Mouse (Mus musculus): ENCODE measurements at regions not wholly inside any gene's neighbourhood (a gene's known extent, or its start where the extent isn't known, plus 50 kb on each side); places are given as distances from the start of the nearest gene placed in this dataset.

- DNase-seq (ENCODE audit: low read depth, low spot score), result no peak
These were observed 130.6 kb upstream of the Mid1 start for GRCm38 (mm10) chrX:169554359-169554758.

- no peak for DNase-seq (ENCODE audit: low read depth, low spot score)
These were observed 132.1 kb upstream of the Mid1 start for GRCm38 (mm10) chrX:169552851-169553250.

DNA sequence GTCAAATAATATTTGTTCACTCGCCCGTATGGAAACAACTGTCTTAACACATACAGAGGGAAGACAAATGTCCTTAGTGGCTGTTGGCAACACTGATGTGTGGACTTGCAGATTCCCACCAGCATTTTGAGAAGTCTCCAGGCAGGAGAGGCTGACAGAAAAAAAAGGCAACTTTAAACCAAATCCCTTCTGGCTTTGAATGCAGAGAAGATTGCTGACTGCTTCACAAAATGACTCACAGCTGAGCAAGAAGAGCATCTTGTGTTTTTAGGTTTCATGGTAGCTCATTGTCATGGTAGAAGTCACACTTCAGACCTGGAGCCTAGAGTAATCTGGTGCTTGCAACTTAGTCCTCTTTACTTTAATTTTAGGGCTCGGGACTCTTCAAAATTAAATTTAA lies 141.0 kb upstream of the Mid1 start:
- no peak for DNase-seq (ENCODE audit: low read depth, low spot score)

DNA sequence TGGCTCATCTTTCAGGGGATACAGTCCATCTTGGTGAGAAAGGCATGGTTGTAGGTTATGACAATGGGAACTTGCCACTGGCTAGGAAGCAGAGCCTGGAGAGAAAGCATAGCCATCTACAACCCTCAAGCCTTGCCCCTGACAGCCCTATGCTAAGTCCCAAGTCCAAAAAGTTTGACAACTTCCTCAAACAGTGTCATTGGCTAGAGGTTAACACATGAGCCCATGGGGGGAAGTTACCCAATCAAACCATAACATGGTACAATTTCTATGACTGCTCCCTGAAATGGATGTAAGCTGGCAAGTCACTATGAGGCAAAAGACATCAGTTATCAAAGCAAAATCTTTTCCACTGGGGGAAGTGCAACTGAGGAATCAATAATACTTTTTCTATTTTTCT lies 176.8 kb upstream of the Mid1 start:
- no peak for DNase-seq (ENCODE audit: low read depth, low spot score)

GRCm38 (mm10) chrX:169493577-169493976 lies 173.4 kb upstream of the Hccs start:
- DNase-seq (ENCODE audit: low read depth, low spot score), result no peak

DNA sequence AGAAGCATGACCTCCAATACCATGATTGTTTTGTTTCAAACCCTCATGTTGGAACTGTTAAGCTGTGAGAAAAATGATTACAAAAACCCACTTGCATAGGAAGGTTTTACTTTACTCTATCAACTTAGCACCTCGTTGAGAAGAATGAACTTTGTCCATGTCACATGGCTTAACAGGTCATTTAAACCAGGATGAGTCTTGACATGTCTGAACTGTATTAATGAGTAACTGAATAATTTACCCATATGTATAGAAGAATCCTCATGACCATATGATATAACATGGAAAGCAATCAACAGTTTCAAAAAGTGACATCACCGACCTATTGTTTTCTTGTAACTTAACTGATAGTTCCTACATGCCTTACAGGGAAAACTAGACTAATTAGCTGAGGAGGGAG lies 153.3 kb upstream of the Hccs start:
- no peak for DNase-seq (ENCODE audit: low read depth, low spot score)

- peak; percentile 0 for DNase-seq (ENCODE audit: low read depth, low spot score)
These were observed 150.5 kb upstream of the Hccs start for GRCm38 (mm10) chrX:169470715-169471114.

DNA sequence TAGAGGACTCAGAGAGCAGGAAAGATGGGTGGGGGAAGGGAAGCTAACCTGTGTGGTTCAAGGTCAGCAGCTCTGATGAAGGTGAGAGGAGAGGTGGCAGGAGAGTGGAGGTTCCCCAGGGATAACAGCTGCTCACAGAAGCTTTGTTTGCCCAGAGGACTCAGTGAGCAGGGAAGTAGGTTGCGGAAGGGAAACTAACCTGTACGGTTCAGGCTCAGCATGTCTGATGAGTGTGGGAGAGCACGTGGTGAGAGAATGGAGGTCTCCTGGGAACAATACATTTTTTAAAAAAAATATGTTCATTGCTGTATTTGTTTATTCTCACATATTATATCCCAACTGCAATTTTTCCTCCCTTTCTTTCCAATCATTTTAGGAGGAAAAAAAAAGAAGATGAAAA lies 130.0 kb upstream of the Hccs start:
- no peak for DNase-seq (ENCODE audit: low read depth, low spot score)

GRCm38 (mm10) chrX:169439546-169439945 lies 119.4 kb upstream of the Hccs start:
- DNase-seq (ENCODE audit: low read depth, low spot score), result no peak

- DNase-seq (ENCODE audit: low read depth, low spot score), result peak; percentile 0
These were observed 118.5 kb upstream of the Hccs start for GRCm38 (mm10) chrX:169438626-169439025.

- no peak for DNase-seq (ENCODE audit: low read depth, low spot score)
These were observed 113.7 kb upstream of the Hccs start for GRCm38 (mm10) chrX:169433903-169434302.

DNA sequence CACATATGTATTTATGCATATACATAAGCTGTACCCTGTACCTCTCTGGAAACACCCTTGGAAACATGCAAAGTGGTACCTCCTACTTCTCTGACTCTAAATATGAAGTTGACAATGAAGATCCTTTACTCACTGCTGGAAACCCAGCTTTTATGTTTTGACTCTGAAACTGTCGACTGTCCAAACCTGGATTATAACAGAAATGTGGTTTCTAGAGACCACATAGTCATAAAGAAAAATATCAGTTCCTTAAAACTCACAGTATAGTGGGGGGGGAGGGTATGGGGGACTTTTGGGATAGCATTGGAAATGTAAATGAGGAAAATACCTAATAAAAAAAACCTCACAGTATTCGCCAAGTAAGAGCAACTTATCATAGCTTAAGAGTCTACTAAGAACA lies 76.7 kb upstream of the Hccs start:
- no peak for DNase-seq (ENCODE audit: low read depth, low spot score)

GRCm38 (mm10) chrX:169386640-169387039 lies 66.5 kb upstream of the Hccs start:
- peak; percentile 11 for DNase-seq (ENCODE audit: low read depth, low spot score)
